Mouse (Mus musculus) heart, embryonic 14.5 days (tissue): ENCODE data around the gene Galnt9. TPM values are rescaled to one million over a fixed set of nuclear protein-coding genes. Genes with fewer than 3 reads are reported as not detected.

Experiments used
- ATAC-seq: fragments of 200-750 bp; cut with Nextera tagmentation; 2 replicates; pipeline ENCODE4 v1.8.0; 2017; ENCODE audit warnings: low read depth, moderate TSS enrichment; ENCODE audit not compliant: insufficient number of reproducible peaks, insufficient read depth, low FRiP score
- H3K27ac ChIP-seq, 2 experiments: fragments of 200-500 bp in 1 of 2; fragments of 300-500 bp in 1 of 2; sonication (generic) in 1 of 2; replicated peaks in 1 of 2; 2 replicates each; pipeline ENCODE4 v1.5.1; 2012 to 2014; ENCODE audit warnings: low read depth in 2 of 2, low read length in 2 of 2, control low read depth in 1 of 2, mild to moderate bottlenecking in 1 of 2, mixed read lengths in 1 of 2; ENCODE audit not compliant: control insufficient read depth in 1 of 2, insufficient read depth in 1 of 2
- H3K27me3 ChIP-seq: fragments of 300-500 bp; sonication (generic); 2 replicates; pipeline ENCODE4 v1.6.1; 2014; ENCODE audit warnings: mild to moderate bottlenecking, low read length, control low read depth; ENCODE audit not compliant: control insufficient read depth, insufficient read depth
- H3K36me3 ChIP-seq: fragments of 300-500 bp; sonication (generic); 2 replicates; pipeline ENCODE4 v1.6.1; 2014; ENCODE audit warnings: mild to moderate bottlenecking, control low read depth, low read length, mixed read lengths; ENCODE audit not compliant: control insufficient read depth, insufficient read depth
- H3K4me1 ChIP-seq, 2 experiments: fragments of 200-500 bp in 1 of 2; fragments of 300-500 bp in 1 of 2; sonication (generic) in 1 of 2; 2 replicates each; pipeline ENCODE4 v1.6.1; 2012 to 2014; ENCODE audit warnings: low read length in 2 of 2, control low read depth in 1 of 2, mixed read lengths in 1 of 2; ENCODE audit not compliant: control insufficient read depth in 2 of 2, insufficient read depth in 2 of 2
- H3K4me2 ChIP-seq: fragments of 300-500 bp; sonication (generic); 2 replicates; pipeline ENCODE4 v1.6.1; 2014; ENCODE audit warnings: mild to moderate bottlenecking, low read length
- H3K4me3 ChIP-seq, 2 experiments: fragments of 200-500 bp in 1 of 2; fragments of 300-500 bp in 1 of 2; sonication (generic) in 1 of 2; 2 replicates each; pipeline ENCODE4 v1.5.1; 2012 to 2014; ENCODE audit warnings: low read length in 2 of 2, mild to moderate bottlenecking in 2 of 2, control low read depth in 1 of 2, low read depth in 1 of 2, moderate library complexity in 1 of 2; ENCODE audit not compliant: control insufficient read depth in 1 of 2, insufficient read depth in 1 of 2
- H3K9ac ChIP-seq: fragments of 300-500 bp; sonication (generic); 2 replicates; pipeline ENCODE4 v1.6.1; 2014; ENCODE audit warnings: mild to moderate bottlenecking, low read length
- H3K9me3 ChIP-seq: fragments of 300-500 bp; sonication (generic); 2 replicates; pipeline ENCODE4 v1.6.1; 2016; ENCODE audit warnings: low read length, control low read depth; ENCODE audit not compliant: control insufficient read depth
- WGBS: fragments of 180-500 bp; shearing (Covaris S2); extraction: QIAGEN DNeasy Blood & Tissue Kit; methylation state at CpG from one replicate; pipeline ENCODE4 v1.1.7; 2014; 5-methylcytosine and 5-hydroxymethylcytosine counted together
- polyA plus RNA-seq: library from polyadenylated mRNA; unstranded; fragments of >200 nt; fragmentation: Nextera tagmentation; extraction: Ambion mirVana; gene quantifications from 2 replicates; pipeline ENCODE4 v1.2.1, GENCODE M21; 2014

The Galnt9 gene
- polyA plus RNA-seq, 1 experiment from 2014 or later, result 0.18 TPM

GRCm38 (mm10) chr5:110603016-110603685 lies 59.0 kb downstream of the Galnt9 start:
- H3K36me3 ChIP-seq, result no peaks in the 10 kb centered on the region
- ATAC-seq, result no peak
- H3K27ac ChIP-seq, result no peak overlapping the region
- H3K9me3 ChIP-seq, result no peaks in the 10 kb centered on the region
- 75% methylated on average over 7 of the region's 7 CpGs for WGBS
- H3K4me1 ChIP-seq, result no peaks in the 10 kb centered on the region; a peak in 1 of 4 replicates
- no peak overlapping the region for H3K4me3 ChIP-seq
- H3K4me2 ChIP-seq, result no peak overlapping the region
- H3K9ac ChIP-seq, result no peak overlapping the region
- H3K27me3 ChIP-seq, result no peaks in the 10 kb centered on the region

GRCm38 (mm10) chr5:110604311-110604710 lies 60.2 kb downstream of the Galnt9 start:
- no peak overlapping the region for H3K4me3 ChIP-seq
- no peak overlapping the region for H3K27ac ChIP-seq
- no peaks in the 10 kb centered on the region for H3K9me3 ChIP-seq
- ATAC-seq, result no peak
- H3K36me3 ChIP-seq, result no peaks in the 10 kb centered on the region
- H3K9ac ChIP-seq, result no peak overlapping the region
- WGBS, result 79% methylated on average over 2 of the region's 2 CpGs
- H3K4me2 ChIP-seq, result no peak overlapping the region
- no peaks in the 10 kb centered on the region for H3K27me3 ChIP-seq
- no peaks in the 10 kb centered on the region for H3K4me1 ChIP-seq

- no peak for ATAC-seq
- Histone ChIP-seq H3K4me1 (no peaks in the 10 kb centered on the region), H3K4me3 (no peak overlapping the region), H3K9ac (no peak overlapping the region), H3K36me3 (no peaks in the 10 kb centered on the region), H3K4me2 (no peak overlapping the region), H3K9me3 (no peaks in the 10 kb centered on the region), H3K27ac (no peak overlapping the region), H3K27me3 (no peaks in the 10 kb centered on the region)
- WGBS, result 39% methylated on average over 5 of the region's 5 CpGs
These were observed 61.5 kb downstream of the Galnt9 start for GRCm38 (mm10) chr5:110605531-110606221.

- Histone ChIP-seq H3K27ac (no peak overlapping the region), H3K4me2 (no peak overlapping the region), H3K9ac (no peak overlapping the region), H3K4me3 (no peak overlapping the region), H3K4me1 (no peaks in the 10 kb centered on the region), H3K9me3 (no peaks in the 10 kb centered on the region), H3K36me3 (no peaks in the 10 kb centered on the region), H3K27me3 (no peaks in the 10 kb centered on the region)
- ATAC-seq, result no peak
- WGBS, result 70% methylated on average over 3 of the region's 3 CpGs
These were observed 63.6 kb downstream of the Galnt9 start for GRCm38 (mm10) chr5:110607767-110608166.

- no peaks in the 10 kb centered on the region for H3K36me3 ChIP-seq
- no peaks in the 10 kb centered on the region for H3K4me1 ChIP-seq
- no peaks in the 10 kb centered on the region for H3K9me3 ChIP-seq
- H3K27ac ChIP-seq, result no peak overlapping the region
- no peak overlapping the region for H3K9ac ChIP-seq
- no peak overlapping the region for H3K4me2 ChIP-seq
- H3K4me3 ChIP-seq, result no peak overlapping the region
- H3K27me3 ChIP-seq, result no peaks in the 10 kb centered on the region
- 62% methylated on average over 6 of the region's 6 CpGs for WGBS
- no peak for ATAC-seq
These were observed 64.2 kb downstream of the Galnt9 start for GRCm38 (mm10) chr5:110608336-110608735.

- WGBS, result 72% methylated on average over 8 of the region's 8 CpGs
These were observed 64.8 kb downstream of the Galnt9 start for GRCm38 (mm10) chr5:110608941-110609340.

GRCm38 (mm10) chr5:110609425-110609824 lies 65.3 kb downstream of the Galnt9 start:
- Histone ChIP-seq H3K4me2 (no peak overlapping the region), H3K9me3 (no peaks in the 10 kb centered on the region), H3K4me1 (no peaks in the 10 kb centered on the region), H3K27me3 (no peaks in the 10 kb centered on the region), H3K9ac (no peak overlapping the region), H3K27ac (no peak overlapping the region), H3K4me3 (no peak overlapping the region), H3K36me3 (no peaks in the 10 kb centered on the region)
- no peak for ATAC-seq
- WGBS, result 77% methylated on average over 3 of the region's 3 CpGs

More at GRCm38 (mm10) chr5:110608941-110609340, 64.8 kb downstream of the Galnt9 start:
- Histone ChIP-seq H3K36me3 (no peaks in the 10 kb centered on the region), H3K27ac (no peak overlapping the region), H3K4me1 (no peaks in the 10 kb centered on the region), H3K4me3 (no peak overlapping the region), H3K9ac (no peak overlapping the region), H3K9me3 (no peaks in the 10 kb centered on the region), H3K27me3 (no peaks in the 10 kb centered on the region), H3K4me2 (no peak overlapping the region)
- no peak for ATAC-seq
